Mouse (Mus musculus) embryo, embryonic 10.5 days (tissue): ENCODE measurements at regions not wholly inside any gene's neighbourhood (a gene's known extent, or its start where the extent isn't known, plus 50 kb on each side); places are given as distances from the start of the nearest gene placed in this dataset.

Experiments used
- DNase-seq: peaks from one replicate; pipeline ENCODE4 v3.0.0-alpha.2; 2015; ENCODE audit warnings: low spot score

DNA sequence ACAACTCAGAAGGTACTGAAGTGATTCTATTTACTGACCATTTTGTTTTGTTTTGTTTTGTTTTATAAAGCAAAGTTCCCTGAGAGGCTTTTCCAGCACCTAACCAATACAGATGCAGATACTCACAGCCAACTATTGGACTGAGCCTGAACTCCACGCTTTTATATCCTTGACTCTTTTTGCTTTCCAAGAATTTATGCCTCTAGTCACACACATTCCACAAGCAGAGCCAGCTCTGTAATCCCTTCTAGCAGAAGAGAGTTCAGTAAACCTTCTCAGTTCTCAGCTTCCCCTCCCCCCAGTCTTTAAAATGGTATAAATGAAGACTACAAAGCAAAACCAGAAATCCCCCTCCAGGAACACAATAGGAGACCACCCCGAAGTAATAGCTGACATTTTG, 269.0 kb upstream of the 1700003H04Rik start:
- DNase-seq, result no peak

DNA sequence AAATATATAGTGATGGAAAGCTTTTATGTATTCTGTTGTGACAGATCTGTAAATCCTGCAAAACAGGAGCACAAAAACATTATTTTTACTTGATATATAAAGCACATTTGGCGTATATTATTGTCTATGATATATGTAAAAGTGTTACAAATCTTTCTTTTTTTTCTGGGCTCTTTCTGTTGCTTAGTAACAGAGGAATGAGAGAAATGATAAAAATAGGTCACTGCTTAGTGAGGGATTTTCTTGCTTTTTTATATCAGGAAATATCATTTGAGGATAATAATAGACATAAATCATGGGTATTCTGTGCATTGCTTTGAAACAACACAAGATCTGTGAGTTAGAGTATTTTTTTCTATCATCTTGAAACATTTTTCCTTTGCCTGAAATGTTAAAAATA, 239.7 kb upstream of the 1700003H04Rik start:
- no peak for DNase-seq

DNA sequence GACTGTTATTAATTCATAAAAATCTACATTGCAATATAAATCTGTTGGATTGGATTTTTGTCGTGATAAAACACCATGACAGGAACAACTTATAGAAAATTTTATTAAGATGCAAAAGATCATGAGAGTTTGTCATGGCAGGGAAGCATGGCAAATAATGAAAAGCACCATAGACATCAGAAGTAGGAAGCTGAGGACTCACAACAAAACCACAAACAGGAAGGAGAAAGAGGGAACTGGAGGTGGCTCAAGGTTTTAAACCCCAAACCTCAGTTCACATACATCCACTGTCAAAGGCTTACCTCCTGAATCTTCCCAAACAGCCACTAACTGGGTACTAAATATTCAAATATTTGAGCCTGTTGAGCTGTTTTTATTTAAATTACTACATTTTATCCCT, 226.0 kb upstream of the 1700003H04Rik start:
- no peak for DNase-seq

DNA sequence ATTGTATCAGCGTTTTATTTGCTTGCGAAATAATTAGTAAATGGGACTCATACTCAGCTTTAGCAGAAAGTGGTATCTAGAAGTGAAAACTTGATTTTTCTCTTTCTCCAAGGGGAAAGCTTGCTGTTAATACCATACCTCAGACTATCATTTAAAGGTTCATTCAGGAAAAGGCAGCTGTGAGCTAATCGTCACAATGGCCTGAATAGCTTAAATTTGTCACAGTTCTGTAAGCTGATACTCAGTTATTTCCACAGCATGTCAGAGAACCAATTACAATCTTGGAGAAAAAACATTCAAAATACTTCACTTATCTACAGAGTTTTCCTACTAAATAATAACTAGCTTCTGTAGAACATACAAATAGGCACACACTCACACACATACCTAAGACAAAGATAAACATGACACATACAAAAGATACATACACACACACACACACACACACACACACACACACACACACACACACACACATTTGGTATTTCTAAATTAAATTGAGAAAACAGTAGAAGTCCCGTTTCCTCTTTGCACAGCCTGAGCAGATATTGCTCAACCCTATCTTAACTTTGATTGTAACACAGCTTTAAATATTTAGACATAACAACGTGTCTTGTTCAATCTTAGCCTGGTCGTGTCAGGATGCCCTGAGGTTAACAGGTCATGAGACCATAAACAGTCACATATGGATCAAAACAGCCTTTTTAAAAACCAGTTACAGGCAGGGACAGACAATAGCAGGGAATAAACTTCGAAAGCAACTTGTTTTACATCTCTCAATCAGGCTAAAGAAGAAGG, 208.5 kb upstream of the 1700003H04Rik start:
- peak; percentile 38 for DNase-seq

DNA sequence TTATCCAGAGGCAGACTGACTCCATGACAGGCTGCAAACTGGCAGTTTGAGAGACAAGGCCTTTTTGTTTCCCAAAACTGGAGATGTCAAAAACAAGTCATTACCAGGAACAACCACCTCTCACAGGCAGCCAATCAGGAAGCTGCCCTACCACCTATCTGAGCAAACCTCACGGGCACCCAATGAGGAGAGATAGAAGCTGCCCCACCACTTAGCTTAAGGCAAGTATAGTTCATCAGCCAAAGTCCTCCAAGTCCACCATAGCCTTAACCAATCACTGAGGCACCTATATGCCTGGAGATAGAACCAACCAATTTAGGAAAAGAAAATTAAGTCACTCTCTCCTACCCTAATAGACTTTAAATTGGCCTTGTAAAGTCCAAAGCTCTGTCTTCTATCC, 207.3 kb upstream of the 1700003H04Rik start:
- no peak for DNase-seq

DNA sequence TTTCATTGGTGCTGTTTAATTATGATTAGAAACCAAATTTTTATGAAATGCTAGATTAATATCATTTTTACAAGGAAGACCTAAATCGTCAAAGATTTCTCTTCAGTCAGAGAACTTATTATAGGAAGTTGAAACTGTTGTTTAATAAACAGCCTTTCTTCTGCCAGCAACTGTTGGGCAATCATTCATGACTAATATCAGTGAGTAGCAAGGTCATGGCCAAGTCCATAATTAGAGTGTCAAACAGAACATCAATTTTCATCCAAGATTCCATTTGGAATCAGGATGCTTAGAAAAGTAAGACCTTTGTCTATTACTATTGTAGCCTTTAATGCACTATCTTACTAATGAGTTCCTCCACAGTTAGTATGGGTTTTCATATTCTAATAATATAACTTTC, 189.4 kb upstream of the 1700003H04Rik start:
- no peak for DNase-seq

DNA sequence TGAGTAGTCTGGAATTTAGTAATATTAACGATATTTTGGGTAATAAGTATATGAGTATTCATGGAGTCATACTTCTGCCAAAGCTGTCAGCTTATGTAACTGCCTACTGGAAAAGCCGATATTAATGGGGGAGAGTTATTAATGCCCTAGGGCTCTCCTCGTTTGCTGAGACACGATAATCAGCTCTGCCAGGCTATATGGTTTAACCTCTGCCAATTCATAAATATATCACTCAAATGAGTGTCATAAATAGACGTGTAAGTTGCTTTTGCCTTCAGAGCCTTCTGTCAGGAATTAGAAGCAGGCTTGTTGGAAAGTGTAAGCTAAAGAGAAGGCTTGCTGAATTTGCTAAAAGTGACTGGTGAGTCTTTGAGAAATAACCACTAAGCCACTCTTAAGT, 188.4 kb upstream of the 1700003H04Rik start:
- DNase-seq, result no peak

DNA sequence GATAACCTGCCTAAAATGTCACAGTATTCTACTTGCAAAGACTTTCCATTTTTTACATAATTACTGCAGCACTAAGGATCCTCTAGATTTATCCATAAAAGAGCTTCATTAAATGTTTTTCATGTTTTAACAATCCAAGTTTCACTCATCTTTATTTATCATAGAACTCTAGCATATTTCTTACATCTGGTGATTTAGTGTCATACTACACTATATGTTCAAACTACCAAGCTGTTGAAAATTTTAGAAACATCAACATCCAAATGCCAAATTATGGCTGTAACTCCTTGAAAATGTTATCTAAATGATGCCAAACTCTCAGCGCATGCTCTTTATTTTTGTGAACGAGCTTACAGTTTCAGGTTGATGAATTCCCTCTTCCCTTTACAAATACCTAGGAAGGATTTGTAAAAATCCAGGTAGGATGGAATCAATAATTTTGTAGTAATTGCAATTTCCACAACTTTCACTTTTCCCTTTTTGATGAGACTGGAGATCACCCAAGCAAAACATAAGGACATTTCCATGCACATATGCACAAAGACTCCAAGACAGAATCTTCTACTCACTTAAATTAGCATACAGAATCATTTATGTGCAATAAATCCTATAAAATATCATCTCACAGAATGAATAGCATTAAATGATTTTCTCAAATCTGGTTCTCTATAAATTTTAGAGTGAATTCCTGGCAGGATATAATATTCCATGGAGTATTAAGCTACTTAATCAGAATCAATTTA, 175.0 kb upstream of the 1700003H04Rik start:
- no peak for DNase-seq

DNA sequence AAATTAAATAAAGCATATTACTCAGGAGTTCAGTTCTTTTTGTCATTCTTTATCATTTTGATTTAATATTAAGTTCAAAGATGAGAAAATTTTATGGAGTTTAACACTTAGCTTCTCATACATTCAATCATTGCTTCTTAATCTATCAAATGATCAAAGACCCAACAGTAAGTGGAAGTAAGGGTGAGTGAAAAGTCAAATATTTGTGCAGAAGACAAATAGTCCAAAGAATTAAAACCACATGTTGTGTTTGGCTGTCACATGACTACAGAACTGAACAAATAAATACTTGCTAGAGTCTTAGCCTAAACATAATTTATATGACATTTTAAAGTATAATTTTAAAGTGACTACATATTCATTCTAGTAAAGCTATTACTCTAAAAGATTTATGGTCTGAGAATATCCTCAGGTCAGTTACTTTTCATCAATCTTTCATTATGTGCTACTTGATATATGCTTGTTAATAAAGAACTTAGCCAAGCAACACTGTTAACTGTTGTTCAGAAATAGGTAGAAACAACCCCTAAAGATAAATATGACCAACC, 171.7 kb upstream of the 1700003H04Rik start:
- peak; percentile 44 for DNase-seq

DNA sequence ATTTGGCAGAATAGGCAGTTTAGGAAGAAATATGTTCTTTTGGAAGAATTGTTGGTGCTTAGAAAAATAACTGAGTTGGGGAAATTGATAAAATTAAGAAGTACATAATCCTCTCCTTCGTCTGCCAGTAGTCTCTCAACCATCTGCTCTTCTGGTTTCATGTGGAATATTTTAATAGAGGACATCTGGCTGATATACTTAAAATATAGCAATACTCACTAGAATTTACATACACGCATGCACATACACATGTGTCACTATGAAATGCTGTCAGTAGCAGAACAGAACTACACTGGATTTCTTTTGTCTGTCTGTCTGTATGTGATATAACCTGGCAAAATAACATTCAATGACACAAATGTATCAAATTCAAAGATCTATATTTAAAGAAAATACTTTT, 168.4 kb upstream of the 1700003H04Rik start:
- DNase-seq, result no peak

DNA sequence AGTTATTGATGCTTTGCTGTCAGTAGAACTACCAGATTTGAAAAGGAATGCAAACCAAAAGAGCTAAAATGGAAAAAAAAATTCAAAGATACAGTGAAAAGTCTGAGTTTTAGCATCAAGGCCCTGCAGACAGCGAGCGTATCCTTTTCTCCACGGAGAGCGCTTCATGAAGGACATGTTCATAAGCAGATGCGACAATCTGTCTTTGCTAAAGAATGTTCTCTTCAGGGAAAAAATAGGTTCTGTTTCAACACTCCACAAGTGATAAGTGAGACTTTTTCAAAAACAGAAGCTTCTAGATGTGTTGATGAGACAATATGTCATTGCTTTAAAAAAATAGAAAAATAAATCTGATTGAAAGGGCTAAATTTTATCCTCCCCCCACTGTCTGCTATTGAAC, 147.4 kb upstream of the 1700003H04Rik start:
- no peak for DNase-seq

DNA sequence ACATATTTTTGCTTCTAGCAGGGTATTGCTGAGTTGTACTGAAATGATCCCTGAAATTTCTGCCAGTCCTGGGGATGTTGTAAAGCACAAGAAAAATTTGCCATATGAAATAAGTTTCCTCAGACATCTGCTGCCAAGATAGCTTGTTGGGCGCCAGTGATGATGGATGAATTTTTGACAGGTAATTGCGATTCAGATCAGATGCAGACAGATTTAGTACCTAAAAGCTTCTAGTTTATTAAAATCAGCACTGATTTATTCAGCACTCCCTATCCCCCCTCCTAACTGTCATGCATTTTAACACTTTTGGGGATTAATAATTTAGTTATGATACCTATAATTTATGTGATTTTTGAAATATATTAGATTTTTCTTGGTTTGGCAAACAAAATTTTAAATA, 131.3 kb upstream of the 1700003H04Rik start:
- no peak for DNase-seq

DNA sequence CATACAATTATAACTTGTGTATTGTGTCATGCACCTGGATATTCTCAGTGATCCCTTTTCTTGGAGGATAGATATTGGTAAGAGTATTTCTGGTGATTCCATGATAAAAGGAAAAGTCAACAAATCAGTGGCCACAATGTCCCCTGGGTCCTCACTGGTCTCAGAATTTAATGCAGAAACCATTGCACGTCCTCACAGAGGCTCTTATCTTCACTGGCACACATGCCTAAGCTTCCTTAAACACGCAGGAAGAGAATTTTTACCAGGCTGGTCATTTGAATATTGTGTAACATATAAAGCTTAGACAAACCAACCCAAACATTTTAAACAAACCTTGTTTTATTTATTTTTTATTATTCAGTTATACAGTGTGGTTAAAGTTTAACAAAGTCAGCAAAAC, 92.7 kb upstream of the 1700003H04Rik start:
- DNase-seq, result no peak

DNA sequence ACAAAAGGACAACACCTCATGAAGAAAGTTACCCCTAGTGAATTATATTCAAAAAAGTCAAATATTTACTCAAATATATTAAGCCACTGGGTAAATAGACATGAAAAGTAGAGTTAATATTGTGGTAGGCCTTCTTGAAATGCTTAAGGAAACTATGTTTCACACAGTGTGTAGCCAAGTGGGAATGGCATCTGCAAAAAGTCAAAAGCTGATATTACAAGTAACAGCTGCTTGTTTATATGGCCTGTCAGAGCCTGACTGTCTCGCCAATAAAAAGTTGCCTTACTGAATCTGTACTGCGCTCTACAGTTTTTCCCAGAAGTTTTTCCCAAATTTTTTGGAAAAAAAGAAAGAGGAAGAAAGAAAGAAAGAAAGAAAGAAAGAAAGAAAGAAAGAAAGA, 77.3 kb upstream of the 1700003H04Rik start:
- no peak for DNase-seq

DNA sequence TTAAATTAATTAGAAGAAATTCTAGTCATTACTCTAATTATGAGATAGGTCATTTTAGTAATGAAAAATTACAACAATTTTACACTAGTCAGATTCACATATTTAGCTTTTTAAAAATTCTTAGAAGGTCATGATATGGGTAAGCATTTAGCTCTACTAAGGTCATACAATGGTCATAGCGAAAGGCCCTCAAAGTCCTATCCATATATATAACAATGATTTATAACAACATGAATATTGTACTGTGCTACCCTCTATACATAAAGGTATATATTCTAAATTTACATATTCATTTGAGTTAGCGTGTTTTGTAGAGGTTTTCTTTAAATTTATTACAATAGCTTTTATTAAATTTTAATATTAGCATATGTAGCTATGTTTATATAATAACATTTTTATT, 52.5 kb upstream of the 1700003H04Rik start:
- no peak for DNase-seq
